Mouse (Mus musculus): ENCODE results near the gene Camk2b. TPM values are rescaled to one million over a fixed set of nuclear protein-coding genes. Genes with fewer than 3 reads are reported as not detected.
"Not testable (repeated sequence)": the region's sequence is repeated elsewhere in the genome, so short reads cannot be mapped to it uniquely, and the experiment has no call there.

The Camk2b gene
- polyA plus RNA-seq, 1 experiment, result 12.8 TPM

GRCm38 (mm10) chr11:5945096-5945495, 121.1 kb downstream of the Camk2b start:
- Histone ChIP-seq H3K36me3 (ENCODE audit: control insufficient read depth, insufficient read depth, low read length, poor library complexity, severe bottlenecking) (no peaks in the 10 kb centered on the region), H3K4me1 (ENCODE audit: control insufficient read depth, insufficient read depth, low read length) (peaks cover 12% of the 10 kb centered on the region), H3K9ac (ENCODE audit: low read depth, poor library complexity, severe bottlenecking) (no peak overlapping the region), H3K9me3 (replicated peaks; ENCODE audit: control insufficient read depth, insufficient read depth, low read length, poor library complexity, severe bottlenecking) (no peaks in the 10 kb centered on the region), H3K27me3 (ENCODE audit: control insufficient read depth, insufficient read depth, low read length, poor library complexity, severe bottlenecking) (no peaks in the 10 kb centered on the region), H3K4me3 (ENCODE audit: low read depth, low read length) (no peak overlapping the region), H3K27ac (ENCODE audit: insufficient read depth, low read length) (no peak overlapping the region)
- TF ChIP-seq POLR2A (IDR thresholded peaks at IDR 0.05; ENCODE audit: insufficient read depth, low read length) (no peak), EP300 (IDR thresholded peaks at IDR 0.05; ENCODE audit: insufficient read depth, low read depth, low read length) (no peak), CTCF (IDR thresholded peaks at IDR 0.05; ENCODE audit: low read depth, low read length) (no peak)

- peak overlapping the region; percentile 86 for H3K27ac ChIP-seq (ENCODE audit: insufficient read depth, low read length)
- H3K4me3 ChIP-seq (ENCODE audit: low read depth, low read length), result no peak overlapping the region
- no peak for TF ChIP-seq CTCF (IDR thresholded peaks at IDR 0.05; ENCODE audit: low read depth, low read length)
- TF ChIP-seq EP300 (IDR thresholded peaks at IDR 0.05; ENCODE audit: insufficient read depth, low read depth, low read length), result peak; percentile 94
- peaks cover 8% of the 10 kb centered on the region for H3K4me1 ChIP-seq (ENCODE audit: control insufficient read depth, insufficient read depth, low read length)
- H3K9ac ChIP-seq (ENCODE audit: low read depth, poor library complexity, severe bottlenecking), result no peak overlapping the region
- H3K9me3 ChIP-seq (replicated peaks; ENCODE audit: control insufficient read depth, insufficient read depth, low read length, poor library complexity, severe bottlenecking), result no peaks in the 10 kb centered on the region
- H3K27me3 ChIP-seq (ENCODE audit: control insufficient read depth, insufficient read depth, low read length, poor library complexity, severe bottlenecking), result no peaks in the 10 kb centered on the region
- no peaks in the 10 kb centered on the region for H3K36me3 ChIP-seq (ENCODE audit: control insufficient read depth, insufficient read depth, low read length, poor library complexity, severe bottlenecking)
Measured at GRCm38 (mm10) chr11:5942966-5943365, 123.2 kb downstream of the Camk2b start.

- H3K36me3 ChIP-seq (ENCODE audit: control insufficient read depth, insufficient read depth, low read length, poor library complexity, severe bottlenecking); H3K9ac ChIP-seq (ENCODE audit: low read depth, poor library complexity, severe bottlenecking); H3K4me3 ChIP-seq (ENCODE audit: low read depth, low read length); H3K4me1 ChIP-seq (ENCODE audit: control insufficient read depth, insufficient read depth, low read length); H3K27me3 ChIP-seq (ENCODE audit: control insufficient read depth, insufficient read depth, low read length, poor library complexity, severe bottlenecking); H3K27ac ChIP-seq (ENCODE audit: insufficient read depth, low read length): not testable (repeated sequence)
- peaks cover 31% of the 10 kb centered on the region for H3K9me3 ChIP-seq (replicated peaks; ENCODE audit: control insufficient read depth, insufficient read depth, low read length, poor library complexity, severe bottlenecking)
Measured at GRCm38 (mm10) chr11:5934531-5934930, 131.6 kb downstream of the Camk2b start.

DNA sequence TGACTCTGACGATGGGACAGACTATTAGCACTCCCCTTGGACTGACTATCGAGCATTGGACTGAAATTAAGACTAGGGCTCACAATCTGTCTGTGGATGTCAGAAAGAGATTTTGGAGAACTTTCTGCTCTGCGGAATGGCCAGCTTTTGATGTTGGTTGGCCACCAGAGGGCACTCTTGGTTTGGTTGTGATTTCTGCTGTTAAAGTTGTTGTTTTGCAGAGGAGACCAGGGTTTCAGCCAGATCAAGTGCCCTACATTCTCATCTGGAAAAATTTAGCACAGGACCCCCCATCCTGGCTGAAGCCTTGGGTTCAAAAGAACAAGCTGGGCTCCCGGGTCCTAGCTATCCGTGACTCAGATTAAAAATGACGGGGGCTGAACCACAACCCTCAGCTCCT, 134.2 kb downstream of the Camk2b start:
- H3K36me3 ChIP-seq (ENCODE audit: control insufficient read depth, insufficient read depth, low read length, poor library complexity, severe bottlenecking); H3K4me1 ChIP-seq (ENCODE audit: control insufficient read depth, insufficient read depth, low read length); H3K27ac ChIP-seq (ENCODE audit: insufficient read depth, low read length); H3K27me3 ChIP-seq (ENCODE audit: control insufficient read depth, insufficient read depth, low read length, poor library complexity, severe bottlenecking); H3K4me3 ChIP-seq (ENCODE audit: low read depth, low read length); H3K9ac ChIP-seq (ENCODE audit: low read depth, poor library complexity, severe bottlenecking): not testable (repeated sequence)
- peaks cover 31% of the 10 kb centered on the region for H3K9me3 ChIP-seq (replicated peaks; ENCODE audit: control insufficient read depth, insufficient read depth, low read length, poor library complexity, severe bottlenecking)

DNA sequence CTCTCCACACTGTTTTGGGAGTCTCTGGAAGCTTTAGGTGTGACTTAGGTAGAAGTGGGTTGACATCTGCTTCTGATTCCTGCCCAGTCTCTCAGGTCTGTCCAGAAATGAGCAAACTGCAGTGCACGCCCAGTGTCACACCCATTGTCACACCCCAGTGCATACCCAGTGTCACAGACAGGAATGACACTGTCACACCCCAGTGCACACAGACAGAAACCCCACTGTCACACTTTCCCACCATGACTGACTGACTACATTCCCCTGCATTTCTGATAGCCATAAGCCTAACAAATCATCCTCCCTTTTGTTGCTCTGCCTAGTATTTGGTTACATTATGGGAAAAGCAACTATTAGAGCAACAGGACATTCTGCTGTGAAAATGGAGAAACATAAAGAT, 135.6 kb downstream of the Camk2b start:
- Histone ChIP-seq H3K4me3 (ENCODE audit: low read depth, low read length) (no peak overlapping the region), H3K27me3 (ENCODE audit: control insufficient read depth, insufficient read depth, low read length, poor library complexity, severe bottlenecking) (no peaks in the 10 kb centered on the region), H3K9ac (ENCODE audit: low read depth, poor library complexity, severe bottlenecking) (no peak overlapping the region), H3K27ac (ENCODE audit: insufficient read depth, low read length) (no peak overlapping the region), H3K4me1 (ENCODE audit: control insufficient read depth, insufficient read depth, low read length) (no peaks in the 10 kb centered on the region), H3K9me3 (replicated peaks; ENCODE audit: control insufficient read depth, insufficient read depth, low read length, poor library complexity, severe bottlenecking) (peaks cover 31% of the 10 kb centered on the region), H3K36me3 (ENCODE audit: control insufficient read depth, insufficient read depth, low read length, poor library complexity, severe bottlenecking) (no peaks in the 10 kb centered on the region)
- TF ChIP-seq EP300 (IDR thresholded peaks at IDR 0.05; ENCODE audit: insufficient read depth, low read depth, low read length), result no peak
- no peak for TF ChIP-seq POLR2A (IDR thresholded peaks at IDR 0.05; ENCODE audit: insufficient read depth, low read length)
- no peak for TF ChIP-seq CTCF (IDR thresholded peaks at IDR 0.05; ENCODE audit: low read depth, low read length)

DNA sequence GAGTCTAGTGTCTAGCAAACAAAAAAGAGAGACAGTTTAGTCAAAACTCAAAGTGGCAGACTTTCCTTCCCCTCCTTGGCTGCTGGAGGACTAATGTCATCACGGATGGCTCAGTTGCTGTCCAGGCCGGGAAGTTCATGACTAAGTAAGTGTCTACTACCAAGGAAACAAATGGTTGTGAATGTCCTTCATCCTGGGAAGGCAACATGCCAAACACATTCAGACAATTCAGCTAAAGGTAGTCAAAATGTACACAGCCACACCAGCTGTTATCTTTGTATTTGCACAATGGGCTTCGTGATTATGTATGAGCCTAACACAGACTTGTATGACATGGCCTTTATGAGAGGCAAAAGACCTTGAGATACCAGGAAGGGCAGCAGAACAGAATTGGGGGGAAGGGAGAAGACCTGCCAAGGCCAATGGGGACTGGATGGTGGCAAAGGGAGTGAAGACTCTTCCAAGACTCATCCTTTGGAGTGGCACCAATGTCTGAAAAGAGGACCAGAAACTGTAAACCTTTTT, 139.4 kb downstream of the Camk2b start:
- no peak for TF ChIP-seq POLR2A (IDR thresholded peaks at IDR 0.05; ENCODE audit: insufficient read depth, low read length)
- no peak for TF ChIP-seq CTCF (IDR thresholded peaks at IDR 0.05; ENCODE audit: low read depth, low read length)
- no peak for TF ChIP-seq EP300 (IDR thresholded peaks at IDR 0.05; ENCODE audit: insufficient read depth, low read depth, low read length)
- Histone ChIP-seq H3K27me3 (ENCODE audit: control insufficient read depth, insufficient read depth, low read length, poor library complexity, severe bottlenecking) (no peaks in the 10 kb centered on the region), H3K9me3 (replicated peaks; ENCODE audit: control insufficient read depth, insufficient read depth, low read length, poor library complexity, severe bottlenecking) (peaks cover 8% of the 10 kb centered on the region; the same call in 1 of the 2 replicates), H3K36me3 (ENCODE audit: control insufficient read depth, insufficient read depth, low read length, poor library complexity, severe bottlenecking) (no peaks in the 10 kb centered on the region), H3K9ac (ENCODE audit: low read depth, poor library complexity, severe bottlenecking) (no peak overlapping the region), H3K27ac (ENCODE audit: insufficient read depth, low read length) (no peak overlapping the region), H3K4me1 (ENCODE audit: control insufficient read depth, insufficient read depth, low read length) (no peaks in the 10 kb centered on the region), H3K4me3 (ENCODE audit: low read depth, low read length) (no peak overlapping the region)
